Mouse (Mus musculus): ENCODE data around the gene Gm21319. TPM values are rescaled to one million over a fixed set of nuclear protein-coding genes. Genes with fewer than 3 reads are reported as not detected.
"Not testable (repeated sequence)": the region's sequence is repeated elsewhere in the genome, so short reads cannot be mapped to it uniquely, and the experiment has no call there.

Gene Gm21319
- total RNA-seq (2015) (not detected in 2 replicates), total RNA-seq (2017) (not detected in 2 replicates)

DNA sequence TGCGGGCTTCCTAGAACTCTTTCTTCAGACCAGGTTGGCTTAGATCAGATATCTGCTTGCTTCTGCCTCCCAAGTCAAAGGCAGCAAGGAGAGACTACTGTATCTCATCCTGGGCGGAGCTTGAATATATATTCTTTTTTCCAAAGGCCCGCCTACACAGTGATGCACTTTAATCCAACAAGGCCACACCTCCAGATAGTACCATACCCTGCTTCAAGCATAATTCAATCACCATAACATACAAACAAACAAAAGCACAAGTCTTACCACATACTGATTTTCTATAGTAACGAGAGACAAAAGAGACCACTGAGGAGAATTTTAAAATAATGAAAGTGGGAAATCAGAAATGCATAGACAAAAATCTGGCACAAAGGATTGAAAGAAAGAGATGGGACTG lies at the start of gene Gm21319:
Gm21319 (minus strand) TSS at position 101 of the 400 bp plus-strand sequence.
- ATAC-seq (replicated peaks; ENCODE audit: poor library complexity) = not testable (repeated sequence)

DNA sequence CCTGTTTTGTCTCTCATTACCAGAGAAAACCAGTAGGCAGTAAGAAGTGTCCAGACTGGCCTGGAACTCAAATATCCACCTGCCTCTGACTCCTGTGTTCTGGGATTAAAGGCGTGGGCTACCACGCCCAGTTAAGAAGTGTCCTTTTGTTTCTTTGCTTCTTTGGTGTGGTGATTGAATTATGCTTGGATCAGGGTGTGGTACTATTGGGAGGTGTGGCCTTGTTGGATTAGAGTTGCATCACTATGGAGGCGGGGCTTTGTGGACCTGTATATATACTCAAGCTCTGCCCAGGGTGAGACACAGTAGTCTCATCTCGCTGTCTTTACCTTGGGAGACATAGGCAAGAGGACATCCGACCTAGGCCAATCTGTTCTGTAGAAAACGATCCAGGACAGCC lies 40.7 kb upstream of the Gm21319 start, which contains the start of gene BB287469:
BB287469 (plus strand) TSS at position 301 of the 400 bp plus-strand sequence.
- ATAC-seq (replicated peaks; ENCODE audit: poor library complexity) = not testable (repeated sequence)

DNA sequence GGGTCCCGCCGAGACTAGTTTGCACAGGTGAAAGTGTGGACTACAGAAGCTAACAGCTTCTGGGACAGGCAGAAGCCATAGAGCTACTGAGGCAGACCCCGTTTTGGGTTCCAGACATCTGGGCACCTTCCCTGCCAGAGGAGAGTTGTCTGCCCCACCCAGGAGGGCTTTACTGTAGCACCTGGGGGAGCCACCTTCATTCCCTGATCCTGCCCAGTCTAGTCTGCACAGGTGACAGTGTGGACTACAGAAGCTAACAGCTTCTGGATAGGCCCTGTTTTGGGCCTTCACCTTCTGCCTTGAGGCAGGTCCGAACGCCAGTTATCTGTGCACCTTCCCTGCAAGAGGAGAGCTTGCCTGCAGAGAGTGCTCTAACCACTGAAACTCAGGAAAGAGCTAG lies 22.4 kb upstream of the Gm21319 start:
- ATAC-seq (replicated peaks; ENCODE audit: poor library complexity) = not testable (repeated sequence)

DNA sequence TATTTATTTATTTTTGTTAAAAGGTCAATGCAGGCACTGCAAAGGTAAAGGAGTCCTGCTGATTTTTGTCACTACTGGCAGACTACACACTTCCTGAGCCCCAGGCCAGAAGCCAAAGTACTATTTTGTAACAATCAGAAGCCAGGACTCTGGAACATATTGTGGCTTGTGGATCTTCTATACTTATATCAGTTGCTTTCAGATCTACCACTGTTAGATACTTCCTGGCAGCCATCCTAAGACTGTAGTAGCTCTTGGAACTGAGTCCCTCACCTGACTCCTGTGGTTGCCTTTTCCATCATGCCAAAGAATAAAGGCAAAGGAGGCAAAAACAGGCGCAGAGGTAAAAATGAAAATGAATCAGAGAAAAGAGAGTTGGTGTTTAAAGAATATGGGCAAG lies 19.7 kb upstream of the Gm21319 start, which contains the start of gene Gm21936:
Gm21936 (plus strand) TSS at position 301 of the 400 bp plus-strand sequence.
- ATAC-seq (replicated peaks; ENCODE audit: poor library complexity) = not testable (repeated sequence)

Other genes starting within 250 kb of the Gm21319 start
- not detected in 2 replicates for gene Oog1, start 173.1 kb downstream of the Gm21319 start, total RNA-seq (2015)
- not detected in 2 replicates for gene Oog1, start 173.1 kb downstream of the Gm21319 start, total RNA-seq (2017)
- gene Gm4027, start 156.9 kb downstream of the Gm21319 start, total RNA-seq (2015) = not detected in 2 replicates
- gene Gm4027, start 156.9 kb downstream of the Gm21319 start, total RNA-seq (2017) = not detected in 2 replicates
- not detected in 2 replicates for gene Gm16381, start 131.1 kb downstream of the Gm21319 start, total RNA-seq (2015)
- not detected in 2 replicates for gene Gm16381, start 131.1 kb downstream of the Gm21319 start, total RNA-seq (2017)
- gene Gm21936, start 19.8 kb upstream of the Gm21319 start, total RNA-seq (2015) = not detected in 2 replicates
- gene Gm21936, start 19.8 kb upstream of the Gm21319 start, total RNA-seq (2017) = not detected in 2 replicates
- not detected in 2 replicates for gene BB287469, start 40.8 kb upstream of the Gm21319 start, total RNA-seq (2015)
- not detected in 2 replicates for gene BB287469, start 40.8 kb upstream of the Gm21319 start, total RNA-seq (2017)
- not detected in 2 replicates for gene Gm2001, start 66.6 kb upstream of the Gm21319 start, total RNA-seq (2015)
- gene Gm2001, start 66.6 kb upstream of the Gm21319 start, total RNA-seq (2017) = not detected in 2 replicates
- not detected in 2 replicates for gene Gm2016, start 98.3 kb upstream of the Gm21319 start, total RNA-seq (2015)
- not detected in 2 replicates for gene Gm2016, start 98.3 kb upstream of the Gm21319 start, total RNA-seq (2017)
- gene Gm2022, start 119.6 kb upstream of the Gm21319 start, total RNA-seq (2015) = not detected in 2 replicates
- not detected in 2 replicates for gene Gm2022, start 119.6 kb upstream of the Gm21319 start, total RNA-seq (2017)
- gene Gm2035, start 144.1 kb upstream of the Gm21319 start, total RNA-seq (2015) = not detected in 2 replicates
- gene Gm2035, start 144.1 kb upstream of the Gm21319 start, total RNA-seq (2017) = not detected in 2 replicates
- gene Gm2042, start 178.3 kb upstream of the Gm21319 start, total RNA-seq (2015) = not detected in 2 replicates
- not detected in 2 replicates for gene Gm2042, start 178.3 kb upstream of the Gm21319 start, total RNA-seq (2017)
- gene Gm2075, start 236.1 kb upstream of the Gm21319 start, total RNA-seq (2015) = not detected in 2 replicates
- not detected in 2 replicates for gene Gm2075, start 236.1 kb upstream of the Gm21319 start, total RNA-seq (2017)
- gene Gm6803, start 243.0 kb upstream of the Gm21319 start, total RNA-seq (2015) = not detected in 2 replicates
- gene Gm6803, start 243.0 kb upstream of the Gm21319 start, total RNA-seq (2017) = not detected in 2 replicates